Mouse (Mus musculus): ENCODE data around the gene Pomt1. TPM values are rescaled to one million over a fixed set of nuclear protein-coding genes. Genes with fewer than 3 reads are reported as not detected.

The Pomt1 gene
- polyA plus RNA-seq, 1 experiment from 2014 or later = 20.2 TPM

- H3K4me1 ChIP-seq (ENCODE audit: control insufficient read depth, insufficient read depth, low read length) = peaks cover 4% of the 10 kb centered on the region; the same call in 1 of the 2 replicates
Measured at GRCm38 (mm10) chr2:32282289-32282688, 45.9 kb downstream of the Pomt1 start.

GRCm38 (mm10) chr2:32282727-32283126, 46.3 kb downstream of the Pomt1 start:
- Histone ChIP-seq H3K9me3 (ENCODE audit: control insufficient read depth, low read length) (no peaks in the 10 kb centered on the region), H3K4me3 (ENCODE audit: low read depth, low read length) (no peak overlapping the region), H3K27me3 (replicated peaks; ENCODE audit: control insufficient read depth, insufficient read depth, low read length) (no peaks in the 10 kb centered on the region), H3K9ac (ENCODE audit: low read depth, low read length) (no peak overlapping the region), H3K4me1 (ENCODE audit: control insufficient read depth, insufficient read depth, low read length) (peaks cover 4% of the 10 kb centered on the region; the same call in 1 of the 2 replicates), H3K36me3 (ENCODE audit: control insufficient read depth, insufficient read depth, low read length) (peaks cover 73% of the 10 kb centered on the region), H3K4me2 (ENCODE audit: low read depth, low read length) (no peak overlapping the region), H3K27ac (replicated peaks; ENCODE audit: low read depth, low read length) (no peak overlapping the region)
- DNase-seq (ENCODE audit: low spot score) = peak; percentile 48
- 83% methylated on average over 1 of the region's 1 CpGs for WGBS
- no peak for ATAC-seq (ENCODE audit: low read depth)

More at GRCm38 (mm10) chr2:32282289-32282688, 45.9 kb downstream of the Pomt1 start:
- H3K27ac ChIP-seq (replicated peaks; ENCODE audit: low read depth, low read length) = no peak overlapping the region
- H3K36me3 ChIP-seq (ENCODE audit: control insufficient read depth, insufficient read depth, low read length) = peaks cover 78% of the 10 kb centered on the region
- 91% methylated on average over 2 of the region's 2 CpGs for WGBS
- no peaks in the 10 kb centered on the region for H3K9me3 ChIP-seq (ENCODE audit: control insufficient read depth, low read length)
- DNase-seq (ENCODE audit: low spot score) (no peak), ATAC-seq (ENCODE audit: low read depth) (no peak)
- no peak overlapping the region for H3K4me2 ChIP-seq (ENCODE audit: low read depth, low read length)
- H3K27me3 ChIP-seq (replicated peaks; ENCODE audit: control insufficient read depth, insufficient read depth, low read length) = no peaks in the 10 kb centered on the region
- no peak overlapping the region for H3K9ac ChIP-seq (ENCODE audit: low read depth, low read length)
- H3K4me3 ChIP-seq (ENCODE audit: low read depth, low read length) = no peak overlapping the region

GRCm38 (mm10) chr2:32283986-32284385, 47.6 kb downstream of the Pomt1 start:
- Histone ChIP-seq H3K4me3 (ENCODE audit: low read depth, low read length) (no peak overlapping the region), H3K36me3 (ENCODE audit: control insufficient read depth, insufficient read depth, low read length) (peaks cover 61% of the 10 kb centered on the region), H3K4me1 (ENCODE audit: control insufficient read depth, insufficient read depth, low read length) (peaks cover 5% of the 10 kb centered on the region; the same call in 1 of the 2 replicates), H3K4me2 (ENCODE audit: low read depth, low read length) (no peak overlapping the region), H3K27ac (replicated peaks; ENCODE audit: low read depth, low read length) (no peak overlapping the region), H3K9me3 (ENCODE audit: control insufficient read depth, low read length) (no peaks in the 10 kb centered on the region), H3K27me3 (replicated peaks; ENCODE audit: control insufficient read depth, insufficient read depth, low read length) (no peaks in the 10 kb centered on the region), H3K9ac (ENCODE audit: low read depth, low read length) (no peak overlapping the region)
- no peak for ATAC-seq (ENCODE audit: low read depth)
- no peak for DNase-seq (ENCODE audit: low spot score)
- 93% methylated on average over 3 of the region's 3 CpGs for WGBS

- 1% methylated on average over 23 of the region's 23 CpGs for WGBS
- peak within 1 kb of the TSS; percentile 79 for H3K4me2 ChIP-seq (ENCODE audit: low read depth, low read length)
- ATAC-seq (ENCODE audit: low read depth) = no peak
- peaks cover 10% of the 10 kb centered on the region; the same call in 1 of the 2 replicates for H3K4me1 ChIP-seq (ENCODE audit: control insufficient read depth, insufficient read depth, low read length)
- peak within 1 kb of the TSS; percentile 91 for H3K9ac ChIP-seq (ENCODE audit: low read depth, low read length)
- peak within 1 kb of the TSS; percentile 75 for H3K4me3 ChIP-seq (ENCODE audit: low read depth, low read length)
- H3K9me3 ChIP-seq (ENCODE audit: control insufficient read depth, low read length) = no peaks in the 10 kb centered on the region
- no peaks in the 10 kb centered on the region for H3K27me3 ChIP-seq (replicated peaks; ENCODE audit: control insufficient read depth, insufficient read depth, low read length)
- no peak for DNase-seq (ENCODE audit: low spot score)
- H3K27ac ChIP-seq (replicated peaks; ENCODE audit: low read depth, low read length) = peak within 1 kb of the TSS; percentile 73
- H3K36me3 ChIP-seq (ENCODE audit: control insufficient read depth, insufficient read depth, low read length) = peaks cover 42% of the 10 kb centered on the region
Measured at GRCm38 (mm10) chr2:32287334-32287840, 51.0 kb downstream of the Pomt1 start, which contains the start of gene Golga2. Gene Golga2, plus strand, starts transcription at chr2:32287384.

GRCm38 (mm10) chr2:32287923-32288367, 51.6 kb downstream of the Pomt1 start, which contains the start of gene Swi5:
Gene Swi5, minus strand, starts transcription at chr2:32288075.
- ATAC-seq (ENCODE audit: low read depth) = peak; percentile 99
- peaks cover 10% of the 10 kb centered on the region; the same call in 1 of the 2 replicates for H3K4me1 ChIP-seq (ENCODE audit: control insufficient read depth, insufficient read depth, low read length)
- 0% methylated on average over 15 of the region's 41 CpGs for WGBS
- DNase-seq (ENCODE audit: low spot score) = peak; percentile 100
- peak within 1 kb of the TSS; percentile 75 for H3K4me3 ChIP-seq (ENCODE audit: low read depth, low read length)
- peaks cover 42% of the 10 kb centered on the region for H3K36me3 ChIP-seq (ENCODE audit: control insufficient read depth, insufficient read depth, low read length)
- H3K9me3 ChIP-seq (ENCODE audit: control insufficient read depth, low read length) = no peaks in the 10 kb centered on the region
- peak within 1 kb of the TSS; percentile 73 for H3K27ac ChIP-seq (replicated peaks; ENCODE audit: low read depth, low read length)
- H3K9ac ChIP-seq (ENCODE audit: low read depth, low read length) = peak within 1 kb of the TSS; percentile 91
- H3K27me3 ChIP-seq (replicated peaks; ENCODE audit: control insufficient read depth, insufficient read depth, low read length) = no peaks in the 10 kb centered on the region
- peak within 1 kb of the TSS; percentile 79 for H3K4me2 ChIP-seq (ENCODE audit: low read depth, low read length)

GRCm38 (mm10) chr2:32288371-32288931, 52.1 kb downstream of the Pomt1 start:
- ATAC-seq (ENCODE audit: low read depth) (peak; percentile 24; the same call in 1 of the 2 replicates), DNase-seq (ENCODE audit: low spot score) (peak; percentile 47)
- Histone ChIP-seq H3K9me3 (ENCODE audit: control insufficient read depth, low read length) (no peaks in the 10 kb centered on the region), H3K27ac (replicated peaks; ENCODE audit: low read depth, low read length) (peak overlapping the region; percentile 69), H3K9ac (ENCODE audit: low read depth, low read length) (peak overlapping the region; percentile 86), H3K4me3 (ENCODE audit: low read depth, low read length) (peak overlapping the region; percentile 75), H3K27me3 (replicated peaks; ENCODE audit: control insufficient read depth, insufficient read depth, low read length) (no peaks in the 10 kb centered on the region), H3K4me1 (ENCODE audit: control insufficient read depth, insufficient read depth, low read length) (peaks cover 10% of the 10 kb centered on the region; the same call in 1 of the 2 replicates), H3K36me3 (ENCODE audit: control insufficient read depth, insufficient read depth, low read length) (peaks cover 41% of the 10 kb centered on the region), H3K4me2 (ENCODE audit: low read depth, low read length) (peak overlapping the region; percentile 68)
- 3% methylated on average over 22 of the region's 29 CpGs for WGBS

- DNase-seq (ENCODE audit: low spot score) (peak; percentile 33), ATAC-seq (ENCODE audit: low read depth) (no peak)
- no peaks in the 10 kb centered on the region for H3K27me3 ChIP-seq (replicated peaks; ENCODE audit: control insufficient read depth, insufficient read depth, low read length)
- no peak overlapping the region for H3K9ac ChIP-seq (ENCODE audit: low read depth, low read length)
- H3K4me3 ChIP-seq (ENCODE audit: low read depth, low read length) = peak overlapping the region; percentile 75
- H3K4me2 ChIP-seq (ENCODE audit: low read depth, low read length) = peak overlapping the region; percentile 68
- H3K9me3 ChIP-seq (ENCODE audit: control insufficient read depth, low read length) = no peaks in the 10 kb centered on the region
- peaks cover 10% of the 10 kb centered on the region; the same call in 1 of the 2 replicates for H3K4me1 ChIP-seq (ENCODE audit: control insufficient read depth, insufficient read depth, low read length)
- peaks cover 37% of the 10 kb centered on the region for H3K36me3 ChIP-seq (ENCODE audit: control insufficient read depth, insufficient read depth, low read length)
- H3K27ac ChIP-seq (replicated peaks; ENCODE audit: low read depth, low read length) = no peak overlapping the region
Measured at GRCm38 (mm10) chr2:32289578-32289977, 53.2 kb downstream of the Pomt1 start.

GRCm38 (mm10) chr2:32294348-32294747, 58.0 kb downstream of the Pomt1 start:
- H3K4me1 ChIP-seq (ENCODE audit: control insufficient read depth, insufficient read depth, low read length) = 0 out of 2 replicates have a peak, but pooled peaks cover 2% of the 10 kb centered on the region
- no peak overlapping the region for H3K4me3 ChIP-seq (ENCODE audit: low read depth, low read length)
- no peak overlapping the region for H3K4me2 ChIP-seq (ENCODE audit: low read depth, low read length)
- 87% methylated on average over 8 of the region's 8 CpGs for WGBS
- H3K9me3 ChIP-seq (ENCODE audit: control insufficient read depth, low read length) = no peaks in the 10 kb centered on the region
- no peak overlapping the region for H3K9ac ChIP-seq (ENCODE audit: low read depth, low read length)
- ATAC-seq (ENCODE audit: low read depth) (no peak), DNase-seq (ENCODE audit: low spot score) (no peak)
- H3K36me3 ChIP-seq (ENCODE audit: control insufficient read depth, insufficient read depth, low read length) = peaks cover 50% of the 10 kb centered on the region
- no peaks in the 10 kb centered on the region for H3K27me3 ChIP-seq (replicated peaks; ENCODE audit: control insufficient read depth, insufficient read depth, low read length)
- H3K27ac ChIP-seq (replicated peaks; ENCODE audit: low read depth, low read length) = no peak overlapping the region

Measured in embryonic facial prominence, embryonic 14.5 days (tissue).